Mouse (Mus musculus) forebrain, embryonic 13.5 days (tissue): ENCODE measurements around the gene Cfl2. TPM values are rescaled to one million over a fixed set of nuclear protein-coding genes. Genes with fewer than 3 reads are reported as not detected.
"Not testable (repeated sequence)": the region's sequence is repeated elsewhere in the genome, so short reads cannot be mapped to it uniquely, and the experiment has no call there.

Source experiments
- ATAC-seq: fragments of 200-750 bp; cut with Nextera tagmentation; 2 replicates; pipeline ENCODE4 v1.8.0; 2017
- H3K27ac ChIP-seq: fragments of 300-500 bp; sonication (generic); 2 replicates; pipeline ENCODE4 v1.5.1; 2015; ENCODE audit warnings: inconsistent platforms, mild to moderate bottlenecking, moderate library complexity
- H3K27me3 ChIP-seq: fragments of 300-500 bp; sonication (generic); 2 replicates; pipeline ENCODE4 v1.6.1; 2015; ENCODE audit warnings: mild to moderate bottlenecking, inconsistent platforms
- H3K36me3 ChIP-seq: fragments of 300-500 bp; sonication (generic); 2 replicates; pipeline ENCODE4 v1.6.1; 2015; ENCODE audit warnings: mild to moderate bottlenecking, inconsistent platforms; ENCODE audit not compliant: poor library complexity, severe bottlenecking
- H3K4me1 ChIP-seq: fragments of 300-500 bp; sonication (generic); 2 replicates; pipeline ENCODE4 v1.6.1; 2015; ENCODE audit warnings: inconsistent platforms
- H3K4me2 ChIP-seq: fragments of 300-500 bp; sonication (generic); 2 replicates; pipeline ENCODE4 v1.6.1; 2015; ENCODE audit warnings: inconsistent platforms, mild to moderate bottlenecking, moderate library complexity
- H3K4me3 ChIP-seq: fragments of 300-500 bp; sonication (generic); 2 replicates; pipeline ENCODE4 v1.5.1; 2015; ENCODE audit warnings: mild to moderate bottlenecking, inconsistent platforms
- H3K9ac ChIP-seq: fragments of 300-500 bp; sonication (generic); 2 replicates; pipeline ENCODE4 v1.6.1; 2015; ENCODE audit warnings: mild to moderate bottlenecking, inconsistent platforms
- H3K9me3 ChIP-seq: fragments of 300-500 bp; sonication (generic); replicated peaks from 2 replicates; pipeline ENCODE4 v1.6.1; 2016; ENCODE audit warnings: inconsistent platforms
- WGBS: fragments of 180-500 bp; shearing (Covaris S2); methylation state at CpG from one replicate; pipeline ENCODE4 v1.1.7; 2015; 5-methylcytosine and 5-hydroxymethylcytosine counted together
- polyA plus RNA-seq: library from polyadenylated mRNA; unstranded; fragments of >200 nt; fragmentation: Nextera tagmentation; extraction: Ambion mirVana; gene quantifications from 2 replicates; pipeline ENCODE4 v1.2.1, GENCODE M21; 2015

Gene Cfl2
- polyA plus RNA-seq, 1 experiment from 2014 or later = 308 TPM

GRCm38 (mm10) chr12:54850551-54850950 lies 12.1 kb downstream of the Cfl2 start:
- no peaks in the 10 kb centered on the region for H3K9me3 ChIP-seq
- WGBS = 94% methylated on average over 2 of the region's 2 CpGs
- no peak overlapping the region for H3K4me2 ChIP-seq
- no peak overlapping the region for H3K9ac ChIP-seq
- no peak overlapping the region for H3K27ac ChIP-seq
- no peaks in the 10 kb centered on the region for H3K4me1 ChIP-seq
- H3K27me3 ChIP-seq = no peaks in the 10 kb centered on the region
- H3K4me3 ChIP-seq = no peak overlapping the region
- H3K36me3 ChIP-seq = peaks cover 8% of the 10 kb centered on the region; the same call in 1 of the 2 replicates
- ATAC-seq = no peak

- Histone ChIP-seq H3K36me3 (no peaks in the 10 kb centered on the region), H3K4me2 (no peak overlapping the region), H3K27ac (no peak overlapping the region), H3K4me1 (no peaks in the 10 kb centered on the region), H3K27me3 (no peaks in the 10 kb centered on the region), H3K9me3 (no peaks in the 10 kb centered on the region), H3K4me3 (no peak overlapping the region), H3K9ac (no peak overlapping the region)
- no peak for ATAC-seq
These were observed 18.3 kb downstream of the Cfl2 start for GRCm38 (mm10) chr12:54844415-54844814.

GRCm38 (mm10) chr12:54841576-54841975 lies 21.1 kb downstream of the Cfl2 start:
- H3K36me3 ChIP-seq = no peaks in the 10 kb centered on the region
- no peaks in the 10 kb centered on the region for H3K4me1 ChIP-seq
- no peaks in the 10 kb centered on the region for H3K27me3 ChIP-seq
- H3K9ac ChIP-seq = no peak overlapping the region
- no peak for ATAC-seq
- 96% methylated on average over 1 of the region's 1 CpGs for WGBS
- no peak overlapping the region for H3K4me3 ChIP-seq
- H3K4me2 ChIP-seq = no peak overlapping the region
- H3K27ac ChIP-seq = no peak overlapping the region
- H3K9me3 ChIP-seq = no peaks in the 10 kb centered on the region

GRCm38 (mm10) chr12:54839815-54840214 lies 22.9 kb downstream of the Cfl2 start:
- Histone ChIP-seq H3K4me2 (no peak overlapping the region), H3K27ac (no peak overlapping the region), H3K4me1 (peaks cover 4% of the 10 kb centered on the region; the same call in 1 of the 2 replicates), H3K27me3 (no peaks in the 10 kb centered on the region), H3K36me3 (no peaks in the 10 kb centered on the region), H3K9me3 (no peaks in the 10 kb centered on the region), H3K9ac (no peak overlapping the region), H3K4me3 (no peak overlapping the region)
- ATAC-seq = no peak
- 76% methylated on average over 2 of the region's 2 CpGs for WGBS

- H3K4me3 ChIP-seq = no peak overlapping the region
- H3K4me1 ChIP-seq = peaks cover 6% of the 10 kb centered on the region; the same call in 1 of the 2 replicates
- ATAC-seq = no peak
- no peaks in the 10 kb centered on the region for H3K36me3 ChIP-seq
- H3K27ac ChIP-seq = no peak overlapping the region
- H3K9ac ChIP-seq = no peak overlapping the region
- no peaks in the 10 kb centered on the region for H3K27me3 ChIP-seq
- H3K9me3 ChIP-seq = no peaks in the 10 kb centered on the region
- H3K4me2 ChIP-seq = no peak overlapping the region
These were observed 23.7 kb downstream of the Cfl2 start for GRCm38 (mm10) chr12:54838931-54839330.

- WGBS = 84% methylated on average over 18 of the region's 18 CpGs
- Histone ChIP-seq H3K27me3 (no peaks in the 10 kb centered on the region), H3K4me1 (peaks cover 6% of the 10 kb centered on the region; the same call in 1 of the 2 replicates), H3K9ac (no peak overlapping the region), H3K9me3 (no peaks in the 10 kb centered on the region), H3K4me3 (no peak overlapping the region), H3K36me3 (no peaks in the 10 kb centered on the region), H3K4me2 (no peak overlapping the region), H3K27ac (0 out of 2 replicates have a peak overlapping the region, but pooled peaks have one; percentile 8)
- no peak for ATAC-seq
These were observed 26.8 kb downstream of the Cfl2 start for GRCm38 (mm10) chr12:54835608-54836570.

- Histone ChIP-seq H3K4me3 (peak overlapping the region; percentile 28), H3K9ac (peak overlapping the region; percentile 41; the same call in 1 of the 2 replicates), H3K27ac (0 out of 2 replicates have a peak overlapping the region, but pooled peaks have one; percentile 8), H3K36me3 (no peaks in the 10 kb centered on the region), H3K9me3 (no peaks in the 10 kb centered on the region), H3K4me2 (peak overlapping the region; percentile 50), H3K4me1 (peaks cover 6% of the 10 kb centered on the region; the same call in 1 of the 2 replicates), H3K27me3 (no peaks in the 10 kb centered on the region)
- 19% methylated on average over 11 of the region's 11 CpGs for WGBS
- peak; percentile 75 for ATAC-seq
These were observed 27.7 kb downstream of the Cfl2 start for GRCm38 (mm10) chr12:54834925-54835447.

- H3K9ac ChIP-seq = no peak overlapping the region
- no peak for ATAC-seq
- H3K9me3 ChIP-seq = no peaks in the 10 kb centered on the region
- no peak overlapping the region for H3K4me3 ChIP-seq
- 71% methylated on average over 9 of the region's 9 CpGs for WGBS
- no peak overlapping the region for H3K27ac ChIP-seq
- H3K36me3 ChIP-seq = no peaks in the 10 kb centered on the region
- peaks cover 6% of the 10 kb centered on the region; the same call in 1 of the 2 replicates for H3K4me1 ChIP-seq
- H3K4me2 ChIP-seq = no peak overlapping the region
- no peaks in the 10 kb centered on the region for H3K27me3 ChIP-seq
These were observed 28.7 kb downstream of the Cfl2 start for GRCm38 (mm10) chr12:54833856-54834399.

- H3K9me3 ChIP-seq, H3K4me2 ChIP-seq, H3K36me3 ChIP-seq, ATAC-seq, H3K27ac ChIP-seq, H3K27me3 ChIP-seq, H3K4me3 ChIP-seq, H3K4me1 ChIP-seq, H3K9ac ChIP-seq: not testable (repeated sequence)
- 89% methylated on average over 1 of the region's 1 CpGs for WGBS
These were observed 30.8 kb downstream of the Cfl2 start for GRCm38 (mm10) chr12:54831927-54832326.

GRCm38 (mm10) chr12:54830574-54830973 lies 32.1 kb downstream of the Cfl2 start:
- no peak overlapping the region for H3K4me2 ChIP-seq
- no peaks in the 10 kb centered on the region for H3K36me3 ChIP-seq
- H3K9ac ChIP-seq = no peak overlapping the region
- ATAC-seq = peak; percentile 90
- no peaks in the 10 kb centered on the region for H3K27me3 ChIP-seq
- no peak overlapping the region for H3K4me3 ChIP-seq
- WGBS = 18% methylated on average over 6 of the region's 6 CpGs
- peaks cover 6% of the 10 kb centered on the region; the same call in 1 of the 2 replicates for H3K4me1 ChIP-seq
- no peak overlapping the region for H3K27ac ChIP-seq
- H3K9me3 ChIP-seq = no peaks in the 10 kb centered on the region

GRCm38 (mm10) chr12:54829876-54830275 lies 32.8 kb downstream of the Cfl2 start:
- peaks cover 3% of the 10 kb centered on the region; the same call in 1 of the 2 replicates for H3K4me1 ChIP-seq
- no peaks in the 10 kb centered on the region for H3K36me3 ChIP-seq
- WGBS = 58% methylated on average over 5 of the region's 5 CpGs
- no peak overlapping the region for H3K9ac ChIP-seq
- ATAC-seq = no peak
- no peak overlapping the region for H3K4me2 ChIP-seq
- no peaks in the 10 kb centered on the region for H3K27me3 ChIP-seq
- H3K9me3 ChIP-seq = no peaks in the 10 kb centered on the region
- H3K27ac ChIP-seq = no peak overlapping the region
- no peak overlapping the region for H3K4me3 ChIP-seq

GRCm38 (mm10) chr12:54828043-54828442 lies 34.6 kb downstream of the Cfl2 start:
- Histone ChIP-seq H3K27ac (no peak overlapping the region), H3K27me3 (no peaks in the 10 kb centered on the region), H3K4me1 (no peaks in the 10 kb centered on the region), H3K9me3 (no peaks in the 10 kb centered on the region), H3K4me2 (no peak overlapping the region), H3K9ac (no peak overlapping the region), H3K4me3 (no peak overlapping the region), H3K36me3 (no peaks in the 10 kb centered on the region)
- no peak for ATAC-seq
- 95% methylated on average over 1 of the region's 1 CpGs for WGBS
